Mouse (Mus musculus): ENCODE data around the gene Mr1.

DNA sequence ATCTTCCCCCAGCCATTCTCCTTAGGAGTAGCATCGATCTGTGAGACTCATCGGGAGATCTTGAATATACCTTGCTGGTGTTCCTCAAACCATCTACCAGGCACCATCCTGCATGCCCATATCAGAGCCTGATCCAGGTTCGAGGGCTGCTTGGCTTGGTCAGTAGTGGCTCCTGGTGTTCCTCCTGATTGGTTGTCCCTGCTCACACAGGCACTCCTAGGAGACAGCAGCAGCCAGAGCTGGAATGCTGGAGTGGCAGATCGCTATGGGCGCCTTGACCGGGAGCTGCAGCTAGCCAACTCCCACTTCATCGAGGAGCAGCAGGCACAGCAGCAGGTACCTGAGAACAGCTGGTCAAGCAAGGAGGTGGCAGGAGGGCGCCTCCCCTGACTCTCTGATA lies 44.6 kb upstream of the Mr1 start:
- no peak for TF ChIP-seq POLR2A (IDR thresholded peaks at IDR 0.05; ENCODE audit: low read depth, low read length)
- no peak for TF ChIP-seq CTCF (IDR thresholded peaks at IDR 0.05; ENCODE audit: borderline replicate concordance, insufficient read depth, low read length)

Data from embryonic fibroblast, embryonic 13.5 days (primary cell).